Mouse (Mus musculus) gastrocnemius, postnatal 10 days (tissue): ENCODE measurements at regions not wholly inside any gene's neighbourhood (a gene's known extent, or its start where the extent isn't known, plus 50 kb on each side); places are given as distances from the start of the nearest gene placed in this dataset.

Source experiments
- DNase-seq: peaks from one replicate; pipeline ENCODE4 v3.0.0; 2021; ENCODE audit warnings: mixed read lengths

DNA sequence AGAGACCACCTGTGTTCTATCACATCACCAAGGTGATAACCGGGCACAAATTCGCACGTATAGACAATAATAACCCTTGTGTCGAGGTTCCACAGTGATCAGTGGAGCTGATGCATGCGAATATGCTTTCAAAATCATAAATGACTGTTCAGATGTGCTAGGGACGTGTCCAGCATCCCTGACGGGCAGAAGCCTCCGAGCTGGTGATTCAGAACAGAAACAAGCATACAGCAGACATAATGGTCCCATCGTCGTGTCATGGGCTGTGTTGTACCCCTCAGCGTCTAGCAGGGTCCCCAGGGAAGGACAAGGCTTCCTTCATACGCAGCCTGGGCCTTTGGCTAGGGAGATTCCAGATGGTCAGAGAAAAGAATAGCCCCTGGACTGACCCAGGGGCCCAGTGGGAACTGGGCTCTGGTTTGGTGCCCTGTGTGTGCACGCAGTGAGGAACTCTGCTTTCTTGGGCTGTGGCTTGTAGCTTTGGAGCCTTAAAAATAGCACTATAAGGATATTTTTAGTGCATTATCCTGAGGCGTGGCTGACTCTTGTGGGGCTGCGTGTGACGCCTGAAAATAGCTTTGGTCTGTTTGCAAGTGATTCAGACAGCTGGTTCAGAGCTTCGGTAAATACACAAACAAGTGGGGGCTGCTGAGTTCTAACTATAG, 137.3 kb downstream of the Fam43a start:
- DNase-seq: peak; percentile 23

DNA sequence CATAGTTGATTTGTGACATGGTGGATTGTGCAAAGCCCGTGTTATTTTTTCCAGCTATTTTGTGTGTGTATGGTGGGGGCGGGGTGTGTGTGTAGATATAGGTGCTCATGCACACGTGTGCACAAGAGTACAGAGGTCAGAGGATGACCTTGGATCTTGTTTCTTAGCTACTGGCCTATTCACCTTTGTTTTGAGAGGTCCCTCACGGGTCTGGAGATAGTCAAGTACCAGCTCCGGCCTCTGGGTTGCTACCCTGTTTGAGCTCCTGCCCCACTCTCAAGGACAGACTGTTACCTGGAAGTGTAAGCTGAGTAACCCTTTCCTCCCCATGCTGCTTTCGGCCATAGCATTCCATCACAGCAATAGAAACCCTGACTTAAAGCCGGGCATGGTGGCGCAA, 138.0 kb downstream of the Fam43a start:
- no peak for DNase-seq

DNA sequence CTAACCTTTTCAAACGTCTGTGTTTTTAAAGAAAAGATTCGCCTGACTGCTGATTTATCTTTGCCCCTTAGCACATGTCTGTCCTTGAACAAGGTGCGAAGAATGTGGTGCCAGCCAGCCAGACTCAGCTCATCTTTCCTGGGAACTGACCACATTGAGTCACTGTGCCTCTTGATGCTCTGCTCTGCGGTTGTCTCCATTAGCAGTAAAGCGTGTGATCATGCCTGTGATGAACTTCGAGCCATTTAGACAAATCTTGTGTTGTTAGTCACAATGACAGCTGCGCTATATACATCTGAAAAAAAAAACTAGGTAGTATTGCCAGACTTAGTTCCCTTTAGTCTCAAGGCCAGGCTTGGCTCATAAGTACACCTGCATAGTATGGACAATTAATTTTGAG, 140.1 kb downstream of the Fam43a start:
- DNase-seq: no peak

DNA sequence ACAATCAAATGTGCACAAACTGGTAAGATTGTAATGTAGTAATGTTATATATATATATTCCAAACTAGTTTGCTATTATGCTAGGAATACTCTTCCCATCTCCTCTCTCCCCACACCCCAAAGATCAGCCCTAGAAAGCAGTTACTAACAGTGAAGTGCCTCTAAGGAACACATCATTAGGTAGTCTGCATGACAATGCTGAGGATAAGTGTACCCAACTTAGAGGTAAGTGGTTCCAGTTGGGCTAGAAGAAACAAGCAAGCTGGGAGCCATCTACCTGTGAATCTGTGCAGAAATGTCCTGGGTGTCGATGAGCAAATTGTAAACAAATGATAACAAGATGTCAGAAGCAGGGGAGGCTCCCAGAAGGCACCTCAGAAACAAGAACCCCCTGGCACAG, 141.7 kb downstream of the Fam43a start:
- no peak for DNase-seq

DNA sequence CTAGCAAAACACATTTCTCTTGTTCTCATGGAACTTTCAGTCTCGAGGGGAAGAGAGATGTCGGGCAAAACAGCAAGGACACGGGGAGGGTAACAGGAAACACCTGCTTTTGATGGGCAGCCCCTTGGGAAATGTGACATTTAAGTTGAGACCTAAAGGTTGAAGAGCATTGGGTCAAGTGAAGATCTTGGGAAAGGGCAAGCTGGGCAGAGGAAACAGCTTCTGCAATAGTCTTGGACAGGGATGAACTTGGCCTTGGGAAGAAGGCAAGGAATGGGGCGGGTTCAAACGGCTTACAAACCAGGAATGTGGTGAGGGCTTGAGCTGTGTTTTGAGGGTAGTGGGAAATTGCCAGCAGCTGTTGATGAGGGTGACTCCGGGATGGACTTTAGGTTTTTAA, 143.0 kb downstream of the Fam43a start:
- DNase-seq: no peak

DNA sequence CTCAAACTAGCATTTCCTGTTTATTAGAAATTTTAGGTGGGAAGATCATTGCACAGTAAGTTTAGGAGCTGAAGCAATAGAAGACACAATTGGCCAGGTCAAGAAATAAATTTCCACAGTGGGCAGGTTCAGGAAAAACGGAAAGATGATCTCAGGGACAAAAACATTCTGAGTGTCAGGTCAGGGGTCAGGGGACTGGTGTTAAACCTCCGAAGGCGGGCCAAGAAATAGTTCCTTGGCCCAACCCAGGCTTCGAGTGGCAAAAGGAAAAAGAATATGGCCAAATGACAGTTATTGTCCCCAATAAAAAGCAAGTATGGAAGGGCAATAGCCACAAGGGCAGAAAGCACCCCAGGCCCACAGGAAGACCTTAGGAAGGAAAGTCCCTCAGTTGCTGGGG, 144.0 kb downstream of the Fam43a start:
- no peak for DNase-seq

DNA sequence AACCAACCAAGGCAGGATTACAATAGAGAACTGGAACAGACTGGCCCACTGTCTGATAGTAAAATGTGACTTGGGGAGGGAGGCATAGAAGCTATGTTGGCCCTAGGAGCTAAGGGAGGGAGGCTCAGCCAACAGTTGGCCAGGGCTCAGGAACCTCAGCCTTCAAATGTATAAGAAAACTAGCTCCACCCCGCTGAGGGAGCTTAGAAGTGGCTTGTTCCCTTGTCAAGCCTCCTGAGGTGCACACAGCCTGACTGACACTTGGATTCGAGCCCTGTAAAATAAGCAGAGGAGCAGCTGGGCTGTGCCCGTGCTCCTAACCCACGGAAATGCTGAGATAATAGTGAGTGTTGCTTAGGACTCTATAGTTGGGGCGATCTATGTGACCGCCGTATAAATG, 144.7 kb downstream of the Fam43a start:
- no peak for DNase-seq

DNA sequence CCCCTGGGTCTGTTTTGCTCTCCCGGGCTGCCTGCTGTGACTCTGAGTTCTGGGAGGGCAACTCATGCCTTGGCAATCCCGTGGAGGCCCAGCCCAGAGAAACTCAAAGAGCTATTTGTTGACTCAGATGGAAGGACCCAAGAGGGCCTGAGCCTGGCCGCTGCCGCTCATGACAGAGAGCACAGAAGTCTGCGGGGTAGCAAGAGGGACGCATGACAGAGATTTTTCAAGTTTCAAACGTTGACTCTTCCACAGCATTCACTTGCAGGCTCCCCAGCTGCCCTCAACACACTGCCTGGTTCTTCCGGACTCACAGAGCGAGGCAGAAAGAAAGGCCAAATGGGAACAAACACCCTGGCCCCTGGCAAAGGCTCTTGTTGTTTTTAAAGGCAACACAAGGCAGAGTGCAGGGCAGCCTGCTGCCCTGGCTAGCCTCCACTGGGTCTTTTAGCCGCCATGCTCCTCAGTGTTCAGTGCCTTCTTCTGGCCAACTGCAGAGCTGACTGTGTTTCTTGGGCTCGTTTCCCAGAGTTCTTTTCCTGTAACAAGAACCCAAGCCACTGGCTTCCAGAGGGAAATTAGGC, 146.2 kb downstream of the Fam43a start:
- peak; percentile 56 for DNase-seq

DNA sequence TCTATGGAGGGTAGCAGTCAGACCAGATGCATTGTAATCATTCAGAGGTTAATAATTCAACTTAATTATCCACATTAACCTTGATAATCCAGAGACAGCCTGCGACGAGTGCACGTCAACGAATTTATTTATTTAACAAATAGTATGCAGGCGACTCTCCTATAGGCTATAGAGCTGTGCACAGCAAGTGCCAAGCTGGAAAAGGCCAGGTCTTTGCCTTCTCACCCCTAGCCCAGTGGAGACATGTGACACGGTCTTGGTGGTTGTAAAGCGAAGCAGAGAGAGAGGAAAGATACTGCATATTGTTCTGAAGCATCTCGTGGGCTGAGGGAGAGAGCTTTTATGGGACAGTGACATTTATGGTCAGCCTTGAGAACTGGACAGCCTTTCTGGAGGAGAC, 146.7 kb downstream of the Fam43a start:
- DNase-seq: no peak

DNA sequence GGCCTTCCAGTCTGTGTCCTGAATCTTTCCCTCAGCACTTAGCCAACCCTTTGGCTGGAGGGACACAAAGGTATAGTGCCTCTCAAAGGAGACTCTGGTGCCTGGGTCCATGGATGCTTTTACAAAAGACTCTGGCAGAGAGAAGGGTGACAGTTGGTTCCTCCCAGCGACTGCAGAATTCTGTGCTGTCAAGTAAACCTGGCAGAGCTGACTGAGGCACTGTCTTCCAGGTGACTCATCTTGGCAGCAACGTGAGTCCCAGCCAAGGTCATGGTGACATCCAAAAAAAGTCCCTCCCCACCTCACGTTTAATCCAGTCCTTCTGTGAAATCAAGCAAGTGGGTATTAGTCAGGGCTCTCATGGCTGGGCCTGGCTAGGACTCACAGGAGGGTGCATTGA, 150.3 kb downstream of the Fam43a start:
- no peak for DNase-seq

DNA sequence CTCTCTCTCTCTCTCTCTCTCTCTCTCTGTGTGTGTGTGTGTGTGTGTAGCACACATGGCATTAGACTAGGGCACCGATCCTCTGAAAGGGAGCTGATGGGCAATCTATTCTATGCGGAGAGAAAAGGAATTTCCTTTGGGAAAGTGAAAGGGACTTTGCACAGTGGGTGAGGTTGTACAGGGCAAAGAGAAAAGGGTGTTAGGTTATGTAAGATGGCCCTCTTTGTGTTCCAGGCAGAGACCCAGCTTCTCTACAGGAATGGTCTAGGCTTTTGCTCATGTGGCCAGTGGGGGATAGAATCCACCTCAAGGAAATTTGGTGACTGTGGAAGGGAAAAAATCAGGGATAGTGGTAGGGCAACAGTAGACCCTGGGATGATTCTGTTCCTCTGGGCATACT, 156.2 kb downstream of the Fam43a start:
- DNase-seq: no peak

DNA sequence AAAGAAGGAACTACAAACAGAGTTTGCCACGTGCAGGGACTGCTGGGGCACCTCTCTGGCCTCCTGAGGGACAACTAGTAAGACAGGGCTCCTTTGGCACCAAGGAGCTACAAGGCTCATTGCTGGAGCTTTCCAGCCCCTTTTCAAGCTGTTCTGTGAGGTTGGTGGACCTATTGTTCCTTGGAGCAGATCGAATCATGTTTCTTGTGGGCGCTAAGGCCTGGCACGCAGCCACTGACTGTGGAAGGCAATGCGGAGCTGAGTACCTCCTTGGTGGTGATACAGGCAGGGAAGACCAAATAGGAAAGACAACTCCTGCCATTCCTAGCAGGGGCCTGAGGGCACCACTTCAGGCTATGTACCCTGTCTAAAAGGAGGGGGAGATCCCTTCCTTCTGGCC, 157.2 kb downstream of the Fam43a start:
- no peak for DNase-seq

DNA sequence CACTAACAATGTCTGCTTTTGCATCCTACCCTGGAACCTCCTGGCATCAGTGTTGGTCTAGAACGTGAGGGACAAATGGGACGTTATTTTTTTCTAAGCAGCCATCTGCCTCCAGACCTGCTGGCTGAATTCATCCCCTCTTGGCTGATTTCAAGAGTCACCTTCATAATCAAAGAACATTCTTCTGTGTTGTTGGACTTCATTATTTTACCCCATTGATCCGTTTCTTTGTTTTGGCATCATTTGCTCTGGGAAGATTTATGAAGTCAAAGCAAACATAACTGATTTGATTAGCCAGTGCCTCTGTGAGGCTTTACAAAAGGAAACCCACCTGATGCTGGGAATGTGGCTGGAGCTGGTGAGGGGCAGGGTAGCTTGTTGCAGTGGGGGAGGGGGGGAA, 158.0 kb downstream of the Fam43a start:
- DNase-seq: no peak

DNA sequence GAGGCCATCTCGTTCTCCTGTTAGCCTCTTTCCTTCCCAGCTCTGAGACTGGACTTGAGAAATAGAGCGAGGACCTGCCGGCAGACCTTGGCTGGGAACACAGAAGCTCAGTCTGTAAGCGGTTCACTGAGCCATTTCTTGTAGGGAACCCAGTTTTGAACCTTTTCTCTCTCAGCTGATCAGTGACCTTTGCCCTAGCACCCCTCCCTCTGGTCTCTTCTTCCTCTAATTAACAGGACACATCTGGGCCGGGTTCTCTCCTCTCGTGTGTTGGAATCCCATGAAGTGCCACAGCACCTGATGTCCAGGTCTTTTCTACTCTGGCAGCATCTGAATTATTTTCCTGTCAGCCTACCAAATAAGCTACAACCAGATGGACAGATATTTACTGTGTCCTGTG, 158.5 kb downstream of the Fam43a start:
- DNase-seq: no peak

DNA sequence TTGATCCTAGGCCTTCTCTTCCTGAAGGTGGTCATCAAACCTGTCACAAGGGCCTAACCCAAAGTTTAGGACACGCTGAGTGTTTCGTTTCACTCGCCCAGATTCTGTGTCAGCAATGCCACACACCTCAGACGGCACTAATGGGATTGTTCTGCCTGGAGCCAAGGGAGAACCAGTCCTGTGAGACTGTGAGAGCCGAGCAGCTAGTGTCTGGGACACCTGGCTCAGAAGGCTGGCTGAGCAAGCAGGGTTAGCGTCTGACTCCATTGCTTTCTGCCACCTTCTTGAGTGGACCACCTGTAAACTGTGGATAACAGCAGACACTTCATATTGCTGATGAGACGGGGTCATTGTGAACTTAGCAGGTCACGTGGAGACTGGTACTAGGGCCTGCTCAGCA, 160.0 kb downstream of the Fam43a start:
- DNase-seq: no peak

DNA sequence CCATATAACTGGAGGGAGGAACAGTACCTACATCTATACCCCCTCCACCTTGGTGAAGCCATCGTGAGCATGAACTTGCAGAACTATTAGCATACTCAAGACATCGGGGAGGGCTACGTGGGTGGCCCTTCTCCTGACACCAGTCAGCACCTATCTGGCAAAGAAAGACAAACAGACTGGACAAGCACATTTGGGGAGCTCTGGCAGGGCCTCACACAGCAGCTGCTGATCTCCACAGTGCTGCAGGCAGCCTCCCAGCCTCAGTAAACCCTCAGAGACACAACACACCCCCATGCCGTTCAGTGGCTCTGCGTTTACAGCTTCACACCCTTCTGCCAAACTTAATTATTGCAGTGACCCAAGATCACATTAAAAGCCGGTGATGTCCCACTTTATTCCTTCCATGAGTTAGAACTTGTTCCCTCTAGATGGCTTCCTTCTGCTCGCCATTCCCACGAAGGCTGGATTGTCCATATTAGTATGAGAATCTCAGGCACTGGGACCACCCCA, 161.7 kb downstream of the Fam43a start:
- DNase-seq: no peak

DNA sequence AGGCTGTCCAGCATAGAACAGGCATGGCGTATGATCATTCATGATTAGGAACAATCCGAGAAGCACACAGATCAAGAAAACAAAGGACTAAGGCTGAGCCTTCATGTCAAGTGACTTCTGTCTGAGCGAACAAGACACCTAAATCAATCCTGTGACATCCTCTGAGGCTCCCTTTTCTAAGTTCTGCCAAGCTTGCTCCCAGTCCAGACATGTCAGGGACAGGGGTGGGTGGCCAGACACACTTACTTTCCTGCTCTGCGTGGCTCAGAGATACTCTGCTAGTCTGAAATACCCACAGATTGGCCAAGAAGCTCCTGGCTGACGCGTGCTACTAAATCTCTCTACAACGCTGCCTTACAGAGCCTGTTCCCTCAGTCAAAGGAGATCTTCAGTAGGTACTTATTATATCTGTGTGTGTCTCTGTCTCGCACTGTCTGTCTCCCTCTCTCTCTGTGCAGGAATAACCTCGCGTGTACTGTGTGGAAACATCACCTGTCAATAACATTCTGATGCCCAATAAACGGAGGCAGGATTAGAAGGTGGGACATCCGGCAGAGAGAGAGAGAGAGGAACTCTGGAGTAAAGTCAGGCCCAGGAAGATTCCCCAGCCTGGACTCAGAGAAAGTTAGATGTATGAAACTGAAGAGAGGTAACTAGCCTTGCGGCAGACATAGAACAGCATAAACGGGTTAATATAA, 163.5 kb downstream of the Fam43a start:
- no peak for DNase-seq

DNA sequence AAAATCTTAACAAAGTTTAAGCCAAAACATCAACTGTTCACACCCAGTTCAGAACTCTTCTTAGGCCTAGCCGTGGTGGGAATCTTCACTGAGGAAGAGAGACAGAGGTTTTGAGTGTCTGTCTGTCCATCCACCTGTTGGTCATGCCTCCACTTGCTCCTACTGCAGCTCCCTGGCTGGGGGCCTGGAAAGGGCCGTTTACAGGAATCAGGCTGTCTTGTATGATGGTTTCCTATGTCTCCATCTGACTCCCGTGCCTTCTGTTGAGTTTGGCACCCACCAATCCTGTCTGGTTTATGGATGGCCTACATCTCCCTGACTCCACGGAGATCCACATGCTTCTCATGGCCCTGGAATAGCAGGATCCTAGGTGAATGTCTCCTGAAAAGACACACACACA, 166.1 kb downstream of the Fam43a start:
- no peak for DNase-seq

DNA sequence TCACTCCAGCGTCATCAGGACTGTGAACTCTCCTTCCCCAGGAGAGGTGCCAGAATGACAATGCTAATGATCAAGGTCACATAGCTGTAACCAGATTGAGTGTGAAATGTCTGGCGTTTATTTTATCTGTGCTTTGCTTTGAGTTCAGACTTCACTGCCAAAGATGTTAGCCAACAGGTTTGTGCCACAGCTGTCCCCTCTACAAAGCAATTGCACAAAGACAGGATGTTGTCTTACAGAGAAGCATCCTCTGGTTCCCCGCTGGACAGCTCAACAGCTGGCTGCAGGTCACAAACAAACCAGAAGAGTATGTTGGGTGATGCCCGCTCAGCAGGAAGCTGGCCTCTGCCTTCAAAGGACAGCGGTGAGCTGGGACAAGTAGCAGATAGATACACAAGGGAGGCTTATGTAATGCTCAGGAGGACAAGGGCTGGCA, 169.5 kb downstream of the Fam43a start:
- DNase-seq: no peak

DNA sequence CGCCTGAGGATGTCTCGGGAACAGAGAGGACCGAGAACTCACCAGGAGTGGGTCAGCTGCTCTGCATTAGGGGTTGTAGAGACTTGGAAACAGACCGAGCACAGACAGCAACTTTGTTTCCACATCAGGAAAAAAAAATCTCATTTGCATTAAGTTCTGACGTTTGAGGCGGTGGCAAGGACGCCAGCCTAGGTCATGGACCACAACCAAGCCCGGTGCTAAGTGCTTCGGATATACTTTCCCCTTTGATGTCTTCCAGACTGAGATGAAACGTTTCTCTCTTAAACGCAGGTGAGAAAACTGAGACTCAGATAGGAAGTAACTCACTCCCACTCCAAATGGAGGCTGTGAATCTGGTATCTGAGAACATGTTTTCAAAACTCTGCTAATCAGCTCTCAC, 169.9 kb downstream of the Fam43a start:
- no peak for DNase-seq

DNA sequence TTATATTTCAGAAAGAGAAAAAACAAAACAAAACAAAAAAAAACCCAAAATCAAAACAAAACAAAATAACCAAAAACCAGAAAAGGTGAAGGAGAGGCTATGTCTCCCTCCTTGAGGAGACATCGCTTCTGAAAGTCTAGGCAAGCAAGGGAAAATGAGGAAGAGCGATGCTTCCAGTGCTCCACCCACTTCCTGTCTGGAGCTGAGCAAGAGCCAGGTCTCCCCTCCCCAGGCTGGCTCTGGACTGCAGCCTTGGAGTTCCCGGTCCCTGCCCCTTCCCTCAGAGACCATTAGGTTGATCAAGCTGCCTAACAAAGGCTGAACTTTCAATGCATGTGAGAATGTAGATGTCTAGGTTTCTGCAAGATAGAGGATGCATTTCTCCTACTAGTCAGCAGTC, 173.3 kb downstream of the Fam43a start:
- DNase-seq: no peak

DNA sequence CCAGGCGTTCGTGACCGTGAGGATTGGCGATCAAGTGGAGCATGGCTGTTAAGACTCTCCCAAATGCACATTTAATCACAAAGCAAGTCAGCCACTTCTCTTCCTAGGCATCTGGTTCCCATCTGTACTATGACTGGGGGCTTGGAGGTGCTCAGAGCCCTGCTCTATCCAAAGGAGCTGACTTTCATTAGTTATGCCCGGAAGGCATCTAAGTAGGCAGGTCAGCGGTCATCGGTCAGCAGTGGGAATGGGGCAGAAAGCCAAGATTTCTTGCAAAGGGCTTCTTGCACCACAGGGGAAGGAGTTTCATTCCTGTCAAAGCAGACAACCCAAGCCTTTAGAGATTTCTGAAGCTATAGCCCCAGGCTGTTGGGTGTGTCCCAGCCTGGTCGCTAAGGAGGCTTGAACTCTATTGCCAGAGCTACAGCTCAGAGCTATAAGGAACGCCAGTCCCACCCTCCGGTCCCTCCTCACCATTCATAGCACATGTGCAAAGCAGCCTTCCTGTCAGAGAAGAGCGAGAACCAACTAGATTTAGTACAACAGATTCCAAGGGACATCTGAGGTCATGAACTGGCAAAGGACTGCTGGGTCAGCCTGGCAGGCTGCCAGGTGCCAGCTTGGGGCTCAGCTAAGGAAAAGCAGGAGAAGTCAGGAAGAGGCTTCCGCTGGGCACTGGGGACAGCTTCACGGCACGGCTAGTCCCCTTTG, 175.6 kb downstream of the Fam43a start:
- peak; percentile 62 for DNase-seq
